Mouse (Mus musculus) gastrocnemius, adult 8-10 months (tissue): ENCODE results near the gene Rhot2. TPM values are rescaled to one million over a fixed set of nuclear protein-coding genes. Genes with fewer than 3 reads are reported as not detected.

Experiments used
- DNase-seq, 2 experiments: peaks; one replicate each; pipeline ENCODE4 v3.0.0; 2022; ENCODE audit warnings: low spot score in 2 of 2
- total RNA-seq, 4 experiments: library from RNA; stranded (reverse); gene quantifications; 2 replicates each; pipeline ENCODE4 v1.2.4; 2022

Rhot2 gene
- 10 to 100 TPM; 63.3 to 72.7 (median 68.0) TPM for total RNA-seq

DNA sequence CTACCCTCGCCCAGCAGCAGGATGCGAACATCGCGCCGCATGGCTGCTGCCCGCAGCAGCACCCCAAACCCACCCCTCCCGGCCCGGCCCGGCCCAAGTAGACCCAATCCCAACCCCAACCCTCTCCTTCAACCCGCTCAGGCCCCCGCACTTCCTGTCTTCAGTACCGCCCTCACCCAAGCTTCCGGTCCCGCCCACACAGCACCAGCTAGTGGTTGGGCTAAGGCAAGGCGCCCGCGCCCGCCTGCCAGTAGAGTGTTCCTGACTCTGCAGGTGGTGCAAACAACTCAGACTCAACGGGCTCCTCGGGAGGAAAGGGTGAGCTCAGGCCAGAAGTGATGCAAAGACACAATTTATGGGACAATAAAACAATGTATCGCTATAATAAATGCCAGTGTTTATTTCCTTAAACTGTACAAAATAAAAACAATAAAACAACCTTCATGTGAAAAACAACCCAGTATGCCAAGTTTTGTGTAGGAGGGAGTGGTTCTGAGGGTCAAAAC is at the start of gene Rhot2:
Gene Rhot2 (minus strand): TSS at position 456 of the 506 bp plus-strand sequence.
- peak; percentile 91 to 94 for DNase-seq

DNA sequence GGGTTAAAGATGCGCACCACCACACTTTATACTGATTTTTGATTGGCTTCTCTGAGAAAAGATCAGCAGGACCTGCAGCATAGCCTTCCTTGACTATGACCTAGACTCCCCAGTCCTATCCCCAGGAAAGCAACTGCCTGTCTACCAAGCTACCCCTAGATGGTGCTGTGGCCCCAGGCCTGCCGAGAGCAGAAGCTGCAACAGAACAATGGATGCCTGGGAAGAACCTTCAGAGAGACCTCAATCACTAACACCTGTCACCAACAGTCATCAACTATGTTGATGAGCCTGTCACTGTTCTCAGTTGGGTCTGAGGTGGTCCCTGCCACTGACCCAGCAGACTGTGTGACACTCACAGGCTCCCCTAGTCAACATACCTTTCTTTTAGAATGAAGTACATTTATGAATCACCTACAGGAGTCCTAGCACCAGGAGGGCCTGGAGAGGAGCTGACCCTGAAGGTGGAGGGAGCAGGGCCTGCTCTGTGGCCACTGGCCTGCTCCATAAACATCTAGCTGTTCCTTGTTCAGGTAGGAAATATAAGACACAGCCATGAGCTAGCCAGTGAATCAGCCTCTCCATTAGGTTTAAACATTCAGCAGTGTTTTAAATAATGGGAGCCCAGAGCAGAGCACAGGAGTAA is 49.4 kb upstream of the Rhot2 start:
- DNase-seq: no peak

DNA sequence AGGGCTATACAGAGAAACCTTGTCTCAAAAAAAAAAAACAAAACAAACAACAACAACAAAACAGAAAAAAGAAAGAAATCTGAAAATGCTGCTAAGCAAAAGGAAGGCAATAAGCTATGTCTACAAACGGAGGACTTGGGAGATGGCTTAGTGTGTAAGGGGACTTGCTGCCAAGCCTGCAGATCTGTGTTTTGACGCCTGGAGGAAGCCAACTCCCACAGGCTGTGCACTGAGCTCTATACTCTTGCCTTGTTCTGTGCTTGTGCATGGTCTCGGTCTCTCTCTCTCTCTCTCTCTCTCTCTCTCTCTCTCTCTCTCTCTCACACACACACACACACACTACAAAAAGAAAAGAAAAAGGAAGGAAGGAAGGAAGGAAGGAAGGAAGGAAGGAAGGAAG is 44.2 kb upstream of the Rhot2 start:
- DNase-seq: no peak

DNA sequence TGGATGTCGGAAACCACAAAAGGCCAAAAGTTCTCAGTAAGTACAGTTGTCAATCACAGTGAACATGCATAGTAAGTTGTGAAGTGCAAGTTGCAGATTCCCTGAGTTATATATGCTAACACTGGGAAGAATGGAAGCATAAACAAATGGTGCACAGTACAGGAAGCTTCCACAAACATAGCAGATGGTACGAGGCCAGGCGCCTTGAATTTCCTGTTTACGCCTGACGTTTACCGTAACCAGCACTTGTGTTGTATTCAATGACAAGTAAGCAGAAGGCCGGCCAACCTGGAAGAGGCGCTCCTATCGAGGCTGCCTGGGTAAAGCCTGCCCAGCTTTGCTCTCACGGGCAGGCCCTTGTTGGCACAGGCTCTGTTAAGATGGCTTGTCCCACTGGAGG is 42.8 kb upstream of the Rhot2 start:
- DNase-seq: no peak

DNA sequence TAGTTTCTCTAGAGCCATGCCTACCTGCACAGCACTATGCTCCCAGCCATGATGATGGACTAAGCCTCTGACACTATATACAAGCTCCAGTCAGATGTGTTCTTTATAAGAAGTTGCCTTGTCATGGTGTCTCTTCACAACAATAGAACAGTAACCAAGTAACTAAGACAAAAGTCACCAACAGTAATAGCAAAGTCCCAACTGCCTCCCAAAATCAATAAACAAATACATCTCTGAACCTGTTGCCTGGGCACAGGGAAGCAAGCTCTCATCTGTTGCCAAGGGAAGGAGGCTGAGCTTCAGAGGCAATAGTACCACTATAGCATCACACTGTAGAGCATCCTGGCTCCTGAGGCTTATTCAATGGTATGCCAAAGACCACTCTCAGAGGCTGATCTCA is 42.2 kb upstream of the Rhot2 start:
- no peak for DNase-seq

DNA sequence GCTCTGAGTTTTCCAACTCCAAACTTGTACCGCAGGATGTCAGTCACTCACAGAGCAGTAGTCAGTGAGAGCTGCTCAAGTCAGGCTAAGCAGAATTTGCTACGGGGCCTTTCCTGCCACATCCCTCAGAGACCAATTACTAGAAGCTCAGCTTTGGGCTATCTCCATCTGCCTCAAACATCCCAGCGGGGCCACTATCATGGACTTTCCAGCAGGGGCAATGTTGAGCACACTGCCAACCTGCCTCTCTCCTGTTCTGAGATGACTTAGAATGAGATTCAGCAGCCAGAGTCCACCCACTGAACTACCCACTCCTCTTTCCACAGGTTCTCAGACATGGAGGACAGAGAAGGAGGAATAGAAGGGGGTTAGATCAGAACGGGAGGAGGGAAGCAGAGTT is 41.0 kb upstream of the Rhot2 start:
- no peak for DNase-seq

DNA sequence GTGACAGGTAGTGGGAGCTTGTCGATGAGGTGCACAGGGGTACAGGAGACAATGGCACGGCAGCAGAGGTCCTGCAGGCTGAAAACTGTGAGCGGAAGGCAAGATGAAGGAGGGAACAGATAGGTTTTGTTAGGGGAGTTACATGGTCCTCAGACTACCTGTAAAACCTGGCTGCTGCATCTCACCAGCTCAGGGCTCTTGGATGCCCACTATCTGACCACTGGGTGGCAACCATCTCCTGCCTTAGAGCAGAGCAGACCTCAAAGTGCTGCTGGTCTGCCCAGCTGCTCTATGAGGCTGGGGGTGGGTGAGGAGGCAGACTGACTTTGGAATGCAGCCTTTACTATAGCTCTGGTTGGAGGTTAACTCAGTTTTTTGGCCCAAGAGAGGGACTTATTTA is 39.2 kb upstream of the Rhot2 start:
- DNase-seq: no peak

DNA sequence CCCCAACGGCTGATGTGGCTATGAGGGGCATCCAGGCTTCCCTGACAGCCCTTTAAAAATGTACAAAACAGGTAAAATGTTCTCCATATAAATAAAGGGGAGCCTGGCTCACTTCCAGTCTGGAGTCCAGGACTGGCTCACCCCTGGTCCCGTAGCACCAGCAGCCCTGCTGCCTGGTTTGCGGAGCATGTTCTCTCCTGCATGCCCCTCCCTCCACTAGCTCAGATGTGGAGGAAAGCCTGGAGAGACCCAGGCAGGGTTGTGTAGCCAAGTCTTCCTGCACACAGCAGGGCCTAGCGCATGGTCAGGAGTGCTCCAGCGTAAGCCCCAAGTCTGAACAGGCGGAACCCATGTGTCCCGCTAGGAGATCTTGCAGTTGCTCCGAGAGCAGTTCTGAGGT is 38.6 kb upstream of the Rhot2 start:
- no peak for DNase-seq

DNA sequence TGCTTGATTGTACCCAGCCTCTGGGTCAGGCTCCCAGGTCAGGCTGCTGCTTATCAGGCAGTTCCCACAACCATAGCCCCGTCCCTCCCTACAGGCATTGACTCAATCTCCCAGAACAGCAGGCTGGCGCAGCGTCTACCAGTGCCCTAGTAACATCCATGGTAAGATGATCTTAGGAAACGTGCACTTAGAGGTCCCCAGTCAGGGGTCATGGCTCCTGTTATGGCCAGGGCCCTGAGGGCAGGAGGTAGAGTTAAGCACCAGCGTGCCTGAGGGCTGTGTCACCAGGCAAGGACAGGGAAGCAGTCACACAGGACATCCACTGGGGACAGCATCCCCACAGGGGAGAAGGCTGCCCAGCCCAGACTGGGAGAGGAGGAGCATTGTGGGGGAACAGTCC is 37.7 kb upstream of the Rhot2 start:
- DNase-seq: no peak

DNA sequence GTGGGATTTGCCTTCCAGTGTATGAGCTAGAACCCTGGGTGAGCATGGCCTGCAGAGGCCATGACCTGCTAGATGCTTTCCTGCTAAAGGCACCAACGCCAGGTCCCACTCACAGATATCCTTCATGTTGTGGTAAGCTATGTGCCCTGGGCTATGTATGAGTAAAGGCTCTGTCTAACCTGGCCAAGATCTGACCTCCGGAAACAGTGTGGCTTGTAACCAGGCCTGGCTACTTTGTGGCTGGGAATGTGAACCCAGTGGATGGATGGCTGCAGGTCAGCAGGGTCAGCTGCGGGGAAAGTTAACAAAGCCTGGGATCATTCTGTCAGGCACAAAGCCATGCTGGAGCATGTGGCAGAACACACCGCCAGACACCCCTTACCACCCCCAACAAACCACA is 37.0 kb upstream of the Rhot2 start:
- DNase-seq: no peak

DNA sequence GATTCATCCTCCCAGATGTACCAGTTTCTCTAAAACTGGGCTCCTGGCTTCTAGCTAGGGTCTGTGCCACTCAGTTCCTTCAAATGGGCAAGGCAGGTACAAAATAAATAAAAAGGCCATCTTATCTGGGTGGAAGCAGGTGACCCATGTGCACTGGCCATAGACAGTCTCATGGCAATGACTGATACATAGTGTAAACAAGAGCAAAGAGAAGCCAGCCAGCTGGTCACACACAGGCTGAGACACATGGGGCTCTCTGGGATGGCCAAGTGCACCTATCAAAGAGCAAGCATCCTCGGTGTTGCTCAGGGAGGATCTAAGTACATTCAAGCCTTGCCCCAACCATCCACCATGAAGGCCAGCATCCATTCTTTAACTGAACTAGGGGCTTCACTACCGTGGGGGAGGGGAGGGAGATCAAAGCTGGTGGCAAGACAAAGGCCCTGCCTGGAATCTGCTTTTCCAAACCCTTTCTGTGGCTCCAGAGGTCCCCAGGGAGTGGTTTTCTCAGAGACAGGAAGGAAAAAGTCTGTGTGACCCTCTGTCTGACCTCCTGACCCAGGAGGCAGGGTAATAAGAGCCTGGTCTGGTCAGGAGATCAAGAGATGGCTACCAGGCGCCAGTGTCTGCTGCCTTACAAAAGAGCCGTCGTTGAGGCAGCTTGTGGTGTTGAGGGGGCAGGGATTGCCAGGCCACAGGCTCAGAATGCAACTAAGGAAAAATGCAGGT is 36.4 kb upstream of the Rhot2 start:
- DNase-seq: no peak

DNA sequence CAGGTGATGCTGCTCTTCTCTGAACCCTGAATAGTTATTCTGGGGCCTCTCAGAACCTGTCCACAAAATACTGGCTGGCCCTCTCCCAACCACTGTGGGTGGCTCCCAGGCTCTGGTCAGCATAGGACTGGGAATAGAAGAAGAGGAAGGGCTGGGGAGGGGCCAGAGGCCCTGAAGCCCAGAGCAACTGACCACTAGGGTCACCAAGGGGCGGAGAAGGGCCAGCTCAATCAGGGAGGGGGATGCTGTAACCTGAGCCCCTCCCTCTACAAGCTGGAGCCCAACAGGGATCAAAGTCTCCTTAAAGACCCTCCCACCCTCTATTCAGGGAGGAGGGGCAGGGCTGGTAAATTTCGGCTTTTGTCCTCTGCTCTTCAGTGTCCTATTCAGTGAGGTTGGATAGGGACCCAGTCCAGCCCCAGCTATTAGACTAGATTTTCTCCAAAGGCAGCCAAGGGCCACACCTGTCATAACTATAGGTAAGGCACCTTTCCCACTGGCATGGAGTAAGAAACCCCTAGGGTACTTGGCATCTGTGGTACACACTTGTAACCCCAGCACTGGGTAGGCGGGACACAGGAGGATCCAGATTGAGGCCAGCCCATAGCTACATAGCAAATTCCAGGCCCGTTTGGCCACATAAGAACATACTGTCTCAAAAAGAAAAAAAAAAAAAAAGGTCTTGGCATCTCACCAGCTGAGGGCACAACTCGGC is 35.7 kb upstream of the Rhot2 start, which contains the start of gene Wfikkn1:
Gene Wfikkn1 (minus strand): TSS at position 663 of the 715 bp plus-strand sequence.
- no peak for DNase-seq

DNA sequence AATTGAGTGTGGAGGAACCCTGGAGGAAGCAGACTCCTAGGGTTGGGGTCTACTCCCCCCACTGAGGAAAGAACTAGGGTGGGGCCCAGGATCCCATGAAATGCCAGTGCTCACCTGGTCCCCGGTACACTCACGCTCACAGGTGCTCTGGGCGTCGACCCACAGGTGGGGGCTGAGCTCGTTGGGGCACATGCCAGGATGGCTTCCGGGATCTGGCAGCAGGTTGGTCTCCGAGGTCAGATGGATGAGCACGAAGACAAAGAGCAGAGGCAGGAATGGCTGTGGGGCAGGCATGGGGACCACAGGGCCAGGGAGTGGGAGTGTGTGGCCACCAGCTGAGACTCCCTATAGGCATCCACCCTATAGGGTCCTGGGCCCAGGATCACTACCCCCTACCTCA is 35.1 kb upstream of the Rhot2 start:
- DNase-seq: no peak

DNA sequence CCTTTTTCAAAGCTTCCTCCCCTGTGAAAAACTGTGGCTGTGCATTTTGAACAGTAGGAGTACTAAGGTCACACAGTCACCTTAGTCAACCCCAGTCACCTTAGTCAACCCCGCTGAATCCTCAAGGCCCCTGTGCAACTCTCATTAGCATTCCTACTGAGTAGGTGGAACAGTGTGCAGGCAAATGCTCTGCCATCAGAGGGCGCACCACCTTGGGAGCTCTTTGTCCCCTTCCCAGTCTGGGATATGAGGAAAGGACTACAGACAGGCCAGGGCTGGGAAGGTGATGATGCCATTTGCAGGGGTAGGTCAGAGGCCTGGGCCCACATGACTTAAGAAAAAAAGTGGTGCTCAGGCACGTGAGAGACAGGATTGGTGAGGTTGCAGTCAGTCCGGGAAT is 34.6 kb upstream of the Rhot2 start:
- DNase-seq: no peak

DNA sequence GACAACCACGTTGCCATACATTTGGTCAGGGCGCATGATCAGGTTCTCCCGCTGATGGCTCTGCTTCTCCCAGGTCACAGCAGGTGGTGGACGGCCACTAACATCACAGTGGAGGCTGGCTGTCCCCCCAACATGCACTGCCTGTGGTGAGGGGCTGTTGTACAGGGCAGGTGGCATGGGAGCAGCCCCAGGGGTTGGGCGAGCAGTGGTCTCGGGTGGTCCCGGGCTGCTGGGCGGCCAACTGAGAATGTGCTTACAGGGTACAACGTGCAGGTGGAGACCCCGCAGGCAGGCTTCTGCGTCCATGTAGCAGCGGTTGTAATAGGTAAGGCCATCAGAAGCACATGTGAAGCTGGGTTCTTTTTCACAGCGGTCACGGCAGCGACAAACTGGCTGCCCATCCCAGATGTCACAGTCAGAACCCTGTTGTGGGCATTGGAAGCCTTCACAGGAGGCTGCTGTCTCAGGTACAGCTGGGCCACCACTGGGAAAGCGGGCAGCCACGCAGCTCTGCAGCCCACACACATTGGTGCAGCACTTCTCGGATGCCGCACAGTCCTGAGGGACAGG is 34.0 kb upstream of the Rhot2 start:
- no peak for DNase-seq

DNA sequence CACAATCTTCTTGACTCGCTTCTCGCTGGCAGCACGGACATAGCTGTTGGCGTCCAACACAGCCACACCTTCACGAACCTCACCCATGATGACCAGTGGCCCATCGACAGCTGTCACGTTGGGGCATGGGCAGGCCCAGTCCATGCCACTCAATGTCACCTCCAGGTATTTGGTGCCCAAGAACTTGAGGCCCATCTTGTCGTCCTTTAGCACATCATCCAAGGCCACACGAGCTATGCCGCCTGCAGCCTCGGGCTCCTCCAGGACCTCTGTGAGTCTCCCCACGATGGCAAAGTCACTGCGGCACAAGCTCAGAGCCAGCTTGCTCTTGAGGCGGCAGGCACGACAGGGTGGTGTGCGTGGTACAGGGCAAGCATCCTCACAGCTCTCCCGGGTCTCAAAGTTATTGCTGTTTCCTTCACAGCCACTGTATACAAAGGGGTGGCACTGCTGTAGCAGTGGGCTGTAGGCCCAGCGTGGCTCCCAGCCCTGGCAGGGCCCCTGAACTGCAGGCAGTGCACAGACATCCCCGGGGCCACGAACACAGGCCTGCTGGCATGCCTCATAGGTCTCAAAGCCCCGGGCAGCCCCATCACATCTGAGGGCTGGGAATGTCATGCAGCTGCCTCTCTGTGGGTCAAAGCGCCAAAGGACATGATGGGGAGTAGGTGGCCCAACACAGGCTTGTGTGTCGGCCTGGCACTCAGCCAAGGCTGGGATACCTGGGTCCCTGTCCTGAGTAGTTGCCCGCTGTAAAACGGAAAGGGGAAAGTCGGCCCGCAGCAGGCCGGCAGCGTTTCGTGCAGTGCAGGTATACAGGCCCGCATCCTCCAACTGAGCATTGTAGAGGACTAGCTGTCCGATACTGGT is 33.3 kb upstream of the Rhot2 start:
- no peak for DNase-seq

DNA sequence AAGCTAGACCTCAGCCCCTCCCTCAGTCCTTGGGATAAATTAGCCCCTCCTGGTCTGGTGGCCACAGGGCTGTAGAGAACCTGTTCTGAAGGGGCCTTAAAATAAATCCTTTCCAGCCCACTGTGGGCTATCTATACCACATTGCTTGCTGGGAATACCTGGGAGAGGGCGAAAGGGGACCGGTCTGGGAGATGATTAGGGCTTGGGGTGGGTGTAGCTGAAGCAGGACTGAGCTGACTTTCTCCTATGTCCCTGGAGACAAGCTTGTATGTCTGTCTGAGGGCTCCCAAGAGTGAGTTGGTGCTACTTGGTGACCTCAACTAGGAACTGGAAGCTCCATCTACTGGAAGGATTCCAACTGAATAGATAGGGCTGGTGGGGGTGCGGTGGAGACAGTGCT is 32.4 kb upstream of the Rhot2 start:
- DNase-seq: no peak

DNA sequence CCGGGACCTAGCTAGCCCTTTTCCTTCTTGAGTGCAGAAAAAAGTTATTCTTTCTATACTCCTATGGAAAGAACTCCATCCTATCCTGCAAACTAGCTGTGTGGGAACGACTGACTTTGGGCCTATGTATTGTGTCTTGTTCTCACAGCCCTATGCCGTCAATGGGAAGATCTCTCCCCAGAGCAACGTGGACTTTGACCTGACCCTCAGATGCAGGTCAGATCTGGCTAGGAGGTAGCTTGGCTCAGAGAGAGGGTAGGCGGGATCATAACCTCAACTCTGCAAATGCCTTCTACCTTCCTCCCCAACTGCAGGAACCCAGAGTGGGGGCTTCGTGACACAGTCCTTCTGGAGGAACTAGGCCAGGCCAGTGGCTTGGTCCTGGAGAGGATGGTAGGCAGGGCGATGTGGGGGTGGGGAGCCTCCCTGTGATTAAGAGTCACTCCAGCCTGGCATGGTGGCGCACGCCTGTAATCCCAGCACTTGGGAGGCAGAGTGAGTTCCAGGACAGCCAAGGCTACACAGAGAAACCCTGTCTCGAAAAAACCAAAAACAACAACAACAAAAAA is 31.8 kb upstream of the Rhot2 start:
- no peak for DNase-seq

DNA sequence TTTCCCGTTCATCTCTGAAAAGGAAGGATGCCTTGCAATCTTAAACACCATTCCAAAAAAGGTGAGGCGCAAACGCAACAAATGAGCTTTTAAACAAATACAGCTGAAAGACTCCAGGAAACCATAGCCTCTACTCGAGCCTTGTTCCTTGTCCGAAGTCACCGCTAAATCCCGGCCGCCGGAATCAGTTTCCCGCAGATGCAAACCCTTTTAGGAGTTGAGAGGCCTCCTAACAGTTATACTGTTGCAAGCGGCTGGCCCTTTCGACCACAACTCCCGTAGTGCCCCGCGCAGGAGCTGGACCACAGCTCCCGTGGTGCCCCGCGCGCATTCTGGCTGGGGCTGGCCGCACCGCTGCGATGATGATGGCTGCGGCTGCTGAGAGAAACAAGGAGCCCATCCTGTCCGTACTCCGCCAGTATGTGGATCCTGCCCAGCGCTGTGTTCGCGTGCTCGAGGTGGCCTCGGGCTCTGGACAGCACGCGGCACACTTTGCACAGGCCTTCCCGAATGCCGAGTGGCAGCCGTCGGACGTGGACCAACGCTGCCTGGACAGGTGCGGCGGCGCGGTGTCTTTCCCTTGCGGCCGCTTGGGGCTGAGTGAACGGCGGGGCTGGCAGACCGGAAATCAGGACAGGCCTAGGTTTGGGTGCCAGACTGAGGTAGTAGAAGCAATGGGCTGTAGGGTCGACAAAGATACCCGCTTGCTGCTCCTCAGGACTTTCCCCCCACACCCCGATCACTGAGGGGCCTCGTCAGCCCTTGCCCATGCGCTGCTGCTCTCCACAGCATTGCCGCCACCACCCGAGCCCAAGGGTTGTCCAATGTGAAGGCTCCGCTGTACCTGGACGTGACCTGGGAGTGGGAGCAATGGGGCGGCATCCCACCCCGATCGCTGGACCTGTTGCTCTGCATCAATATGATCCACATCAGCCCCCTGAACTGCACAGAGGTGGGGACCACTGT is 30.8 kb upstream of the Rhot2 start:
- DNase-seq: peak; percentile 76 to 83
